Mouse (Mus musculus) bone marrow macrophage, adult 2 months (primary cell): ENCODE measurements around the gene Slc22a12.

ENCODE experiments used
- CTCF ChIP-seq: IDR thresholded peaks from 2 replicates; pipeline ENCODE4 v1.5.1; 2012; ENCODE audit warnings: low read depth, mild to moderate bottlenecking, low read length, moderate library complexity
- POLR2A ChIP-seq: IDR thresholded peaks from 2 replicates; pipeline ENCODE4 v1.6.1; 2012; ENCODE audit warnings: mild to moderate bottlenecking, low read depth, low read length, borderline replicate concordance

GRCm38 (mm10) chr19:6544712-6545111 lies 1.9 kb upstream of the Slc22a12 start:
- TF ChIP-seq CTCF (no peak), POLR2A (no peak)
